Mouse (Mus musculus) limb, embryonic 11.5 days (tissue): ENCODE data around the gene Arsa. TPM values are rescaled to one million over a fixed set of nuclear protein-coding genes. Genes with fewer than 3 reads are reported as not detected.

ENCODE experiments used
- ATAC-seq: fragments of 200-750 bp; cut with Nextera tagmentation; 2 replicates; pipeline ENCODE4 v1.8.0; 2017; ENCODE audit warnings: low read depth; ENCODE audit not compliant: insufficient number of reproducible peaks, low FRiP score, low TSS enrichment
- DNase-seq: peaks from one replicate; pipeline ENCODE4 v3.0.0-alpha.2; 2015; ENCODE audit warnings: low spot score
- H3K27ac ChIP-seq: fragments of 300-500 bp; sonication (generic); replicated peaks from 2 replicates; pipeline ENCODE4 v1.5.1; 2014; ENCODE audit warnings: low read depth, mild to moderate bottlenecking, low read length
- H3K27me3 ChIP-seq: fragments of 300-500 bp; sonication (generic); 2 replicates; pipeline ENCODE4 v1.6.1; 2014; ENCODE audit warnings: mild to moderate bottlenecking, low read length, mixed read lengths; ENCODE audit not compliant: control insufficient read depth, insufficient read depth
- H3K36me3 ChIP-seq: fragments of 300-500 bp; sonication (generic); 2 replicates; pipeline ENCODE4 v1.6.1; 2014; ENCODE audit warnings: mild to moderate bottlenecking, low read length, moderate library complexity, mixed read lengths; ENCODE audit not compliant: control insufficient read depth, insufficient read depth
- H3K4me1 ChIP-seq: fragments of 300-500 bp; sonication (generic); 2 replicates; pipeline ENCODE4 v1.6.1; 2014; ENCODE audit warnings: low read length, mixed read lengths; ENCODE audit not compliant: control insufficient read depth, insufficient read depth
- H3K4me2 ChIP-seq: fragments of 300-500 bp; sonication (generic); 2 replicates; pipeline ENCODE4 v1.6.1; 2014; ENCODE audit warnings: low read depth, mild to moderate bottlenecking, moderate library complexity; ENCODE audit not compliant: severe bottlenecking
- H3K4me3 ChIP-seq: fragments of 300-500 bp; sonication (generic); 2 replicates; pipeline ENCODE4 v1.5.1; 2014; ENCODE audit warnings: low read depth, low read length
- H3K9ac ChIP-seq: fragments of 300-500 bp; sonication (generic); 2 replicates; pipeline ENCODE4 v1.6.1; 2014; ENCODE audit warnings: mild to moderate bottlenecking, low read length
- H3K9me3 ChIP-seq: fragments of 300-500 bp; sonication (generic); 2 replicates; pipeline ENCODE4 v1.6.1; 2016; ENCODE audit warnings: low read length; ENCODE audit not compliant: control insufficient read depth
- WGBS: fragments of 180-500 bp; shearing (Covaris S2); extraction: QIAGEN DNeasy Blood & Tissue Kit; methylation state at CpG from one replicate; pipeline ENCODE4 v1.1.7; 2014; 5-methylcytosine and 5-hydroxymethylcytosine counted together
- polyA plus RNA-seq: library from polyadenylated mRNA; unstranded; fragments of >200 nt; fragmentation: Nextera tagmentation; extraction: Ambion mirVana; gene quantifications from 2 replicates; pipeline ENCODE4 v1.2.1, GENCODE M21; 2014

Gene Arsa
- 7.6 and 8.4 TPM in 2 replicates for polyA plus RNA-seq

GRCm38 (mm10) chr15:89477091-89477491 lies at the start of gene Arsa:
TSS of gene Arsa (minus strand) at chr15:89477425.
- WGBS, result 29% methylated on average over 9 of the region's 9 CpGs
- H3K9me3 ChIP-seq, result no peaks in the 10 kb centered on the region
- DNase-seq, result no peak

GRCm38 (mm10) chr15:89526776-89527325 lies 49.6 kb upstream of the Arsa start:
- Histone ChIP-seq H3K36me3 (no peaks in the 10 kb centered on the region), H3K27me3 (peaks cover 20% of the 10 kb centered on the region), H3K4me3 (no peak overlapping the region), H3K9me3 (no peaks in the 10 kb centered on the region), H3K27ac (no peak overlapping the region), H3K4me1 (0 out of 2 replicates have a peak, but pooled peaks cover 4% of the 10 kb centered on the region), H3K4me2 (no peak overlapping the region), H3K9ac (no peak overlapping the region)
- ATAC-seq, result no peak
- no peak for DNase-seq
- 90% methylated on average over 19 of the region's 19 CpGs for WGBS

More at GRCm38 (mm10) chr15:89477091-89477491, at the start of gene Arsa:
- no peaks in the 10 kb centered on the region for H3K27me3 ChIP-seq
- peak within 1 kb of the TSS; percentile 77 for H3K4me2 ChIP-seq
- peak within 1 kb of the TSS; percentile 56 for H3K4me3 ChIP-seq
- no peak within 1 kb of the TSS for H3K27ac ChIP-seq
- H3K9ac ChIP-seq, result peak within 1 kb of the TSS; percentile 52
- no peak for ATAC-seq
- H3K36me3 ChIP-seq, result no peaks in the 10 kb centered on the region
- peaks cover 4% of the 10 kb centered on the region; the same call in 1 of the 2 replicates for H3K4me1 ChIP-seq

DNA sequence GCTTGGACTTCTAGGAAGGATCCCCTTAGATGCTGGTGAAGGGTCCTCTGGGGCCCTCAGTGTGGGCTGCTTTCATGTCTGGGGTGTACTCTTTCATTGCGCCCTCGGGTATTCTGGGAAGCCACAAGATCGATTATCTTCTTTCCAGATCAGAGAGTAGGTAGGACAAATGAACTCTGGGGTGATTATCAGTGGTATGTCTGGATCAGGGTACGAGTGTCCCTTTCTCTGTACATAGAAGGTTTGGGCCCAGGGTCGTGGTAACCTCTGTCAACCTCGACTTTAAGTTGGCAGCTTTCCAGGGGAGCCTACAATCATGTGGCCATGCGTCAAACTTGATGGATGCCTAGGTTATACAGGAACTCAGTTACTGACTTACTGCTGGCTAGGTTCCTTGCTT lies 48.7 kb upstream of the Arsa start:
- H3K9ac ChIP-seq, result no peak overlapping the region
- H3K4me1 ChIP-seq, result 0 out of 2 replicates have a peak, but pooled peaks cover 4% of the 10 kb centered on the region
- ATAC-seq (no peak), DNase-seq (no peak)
- no peak overlapping the region for H3K27ac ChIP-seq
- H3K9me3 ChIP-seq, result no peaks in the 10 kb centered on the region
- 82% methylated on average over 7 of the region's 7 CpGs for WGBS
- H3K4me3 ChIP-seq, result no peak overlapping the region
- no peak overlapping the region for H3K4me2 ChIP-seq
- H3K27me3 ChIP-seq, result peaks cover 20% of the 10 kb centered on the region
- H3K36me3 ChIP-seq, result no peaks in the 10 kb centered on the region

GRCm38 (mm10) chr15:89525464-89525863 lies 48.2 kb upstream of the Arsa start:
- Histone ChIP-seq H3K4me2 (no peak overlapping the region), H3K27ac (no peak overlapping the region), H3K9me3 (no peaks in the 10 kb centered on the region), H3K4me1 (0 out of 2 replicates have a peak, but pooled peaks cover 4% of the 10 kb centered on the region), H3K36me3 (no peaks in the 10 kb centered on the region), H3K9ac (no peak overlapping the region), H3K4me3 (no peak overlapping the region), H3K27me3 (peaks cover 20% of the 10 kb centered on the region)
- DNase-seq (no peak), ATAC-seq (no peak)
- WGBS, result 92% methylated on average over 8 of the region's 8 CpGs

- Histone ChIP-seq H3K27me3 (peaks cover 20% of the 10 kb centered on the region), H3K4me3 (no peak overlapping the region; the same call in 1 of the 2 replicates), H3K4me2 (peak overlapping the region; percentile 98), H3K9ac (no peak overlapping the region), H3K4me1 (0 out of 2 replicates have a peak, but pooled peaks cover 4% of the 10 kb centered on the region), H3K27ac (no peak overlapping the region), H3K36me3 (no peaks in the 10 kb centered on the region), H3K9me3 (no peaks in the 10 kb centered on the region)
- ATAC-seq (no peak), DNase-seq (no peak)
- WGBS, result 68% methylated on average over 8 of the region's 8 CpGs
Observed at GRCm38 (mm10) chr15:89524611-89525415, 47.6 kb upstream of the Arsa start.

DNA sequence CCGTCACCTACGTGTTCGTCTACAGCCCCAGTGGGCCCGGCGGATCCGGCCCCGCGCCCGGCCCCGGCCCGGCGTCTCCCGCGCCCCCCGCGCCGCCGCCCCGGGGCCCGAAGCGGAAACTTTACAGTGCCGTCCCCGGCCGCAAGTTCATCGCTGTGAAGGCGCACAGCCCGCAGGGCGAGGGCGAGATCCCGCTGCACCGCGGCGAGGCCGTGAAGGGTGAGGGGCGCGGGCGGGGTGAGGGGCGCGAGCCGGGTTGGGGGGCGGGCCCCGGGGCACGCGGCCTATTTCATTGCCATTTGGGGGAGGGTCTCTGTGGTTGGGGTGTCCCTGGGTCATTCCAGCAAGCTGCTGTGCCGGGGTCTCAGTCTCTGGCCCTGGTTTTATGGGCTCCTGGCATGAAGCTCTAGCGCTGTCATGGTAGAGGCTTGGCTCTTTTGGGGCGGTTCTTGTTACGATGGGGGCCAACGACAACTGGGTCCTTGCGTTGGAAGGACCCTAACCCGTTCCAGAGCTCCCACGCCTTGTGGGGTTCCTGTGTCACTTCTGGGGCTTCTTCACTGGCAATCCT lies 46.9 kb upstream of the Arsa start:
- no peak overlapping the region for H3K27ac ChIP-seq
- peak overlapping the region; percentile 98 for H3K4me2 ChIP-seq
- 6% methylated on average over 21 of the region's 52 CpGs for WGBS
- no peaks in the 10 kb centered on the region for H3K9me3 ChIP-seq
- peak; percentile 60 for DNase-seq
- H3K9ac ChIP-seq, result peak overlapping the region; percentile 71
- H3K4me3 ChIP-seq, result peak overlapping the region; percentile 55
- peaks cover 20% of the 10 kb centered on the region for H3K27me3 ChIP-seq
- H3K36me3 ChIP-seq, result no peaks in the 10 kb centered on the region
- H3K4me1 ChIP-seq, result 0 out of 2 replicates have a peak, but pooled peaks cover 4% of the 10 kb centered on the region
- ATAC-seq, result no peak

DNA sequence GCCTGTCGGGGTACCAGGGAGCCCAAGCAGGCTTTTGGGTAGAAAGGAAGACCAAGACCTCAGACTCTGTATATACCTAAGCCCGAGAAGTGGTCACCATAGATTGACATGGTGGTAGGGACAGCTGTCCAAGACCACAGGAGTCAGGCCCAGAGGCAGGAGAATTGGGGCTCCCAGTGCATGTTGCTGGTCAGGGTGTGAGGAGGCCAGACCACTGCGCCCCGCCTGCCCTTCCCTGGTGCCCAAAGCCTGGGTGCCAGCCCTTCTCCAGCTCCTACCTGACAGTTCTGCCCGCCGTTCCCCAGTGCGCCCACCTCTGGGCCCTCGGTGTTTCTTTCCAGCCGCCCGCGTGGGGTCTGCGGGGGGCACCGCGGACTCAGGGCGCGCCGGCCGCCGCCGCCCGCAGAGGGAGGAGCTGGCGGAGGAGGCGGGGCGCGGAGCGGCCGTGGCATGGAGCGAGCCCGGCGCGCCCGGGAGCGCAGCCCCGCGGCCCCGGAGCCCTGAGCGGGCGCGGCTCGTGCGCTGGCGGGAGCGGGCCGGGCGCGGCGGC lies 46.1 kb upstream of the Arsa start:
- no peaks in the 10 kb centered on the region for H3K9me3 ChIP-seq
- 8% methylated on average over 22 of the region's 47 CpGs for WGBS
- ATAC-seq, result 0 out of 2 replicates have a peak, but pooled peaks have one; percentile 22
- H3K9ac ChIP-seq, result peak overlapping the region; percentile 45
- 0 out of 2 replicates have a peak, but pooled peaks cover 4% of the 10 kb centered on the region for H3K4me1 ChIP-seq
- no peak overlapping the region for H3K27ac ChIP-seq
- no peaks in the 10 kb centered on the region for H3K36me3 ChIP-seq
- DNase-seq, result peak; percentile 41
- peak overlapping the region; percentile 98 for H3K4me2 ChIP-seq
- peaks cover 20% of the 10 kb centered on the region for H3K27me3 ChIP-seq
- peak overlapping the region; percentile 55 for H3K4me3 ChIP-seq
